Mouse (Mus musculus) hindbrain, embryonic 13.5 days (tissue): ENCODE measurements at regions not wholly inside any gene's neighbourhood (a gene's known extent, or its start where the extent isn't known, plus 50 kb on each side); places are given as distances from the start of the nearest gene placed in this dataset.

Source experiments
- ATAC-seq: fragments of 200-750 bp; cut with Nextera tagmentation; 2 replicates; pipeline ENCODE4 v1.8.0; 2017; ENCODE audit warnings: moderate TSS enrichment; ENCODE audit not compliant: low FRiP score
- H3K27ac ChIP-seq: fragments of 300-500 bp; sonication (generic); 2 replicates; pipeline ENCODE4 v1.5.1; 2015; ENCODE audit warnings: inconsistent platforms, mild to moderate bottlenecking, moderate library complexity
- H3K27me3 ChIP-seq: fragments of 300-500 bp; sonication (generic); 2 replicates; pipeline ENCODE4 v1.6.1; 2015; ENCODE audit warnings: mild to moderate bottlenecking, inconsistent platforms
- H3K36me3 ChIP-seq: fragments of 300-500 bp; sonication (generic); 2 replicates; pipeline ENCODE4 v1.6.1; 2015; ENCODE audit warnings: mild to moderate bottlenecking, inconsistent platforms
- H3K4me1 ChIP-seq: fragments of 300-500 bp; sonication (generic); replicated peaks from 2 replicates; pipeline ENCODE4 v1.6.1; 2015; ENCODE audit warnings: inconsistent platforms
- H3K4me2 ChIP-seq: fragments of 300-500 bp; sonication (generic); 2 replicates; pipeline ENCODE4 v1.6.1; 2015; ENCODE audit warnings: inconsistent platforms, mild to moderate bottlenecking, moderate library complexity
- H3K4me3 ChIP-seq: fragments of 300-500 bp; sonication (generic); 2 replicates; pipeline ENCODE4 v1.5.1; 2015; ENCODE audit warnings: mild to moderate bottlenecking, inconsistent platforms
- H3K9ac ChIP-seq: fragments of 300-500 bp; sonication (generic); 2 replicates; pipeline ENCODE4 v1.6.1; 2015; ENCODE audit warnings: mild to moderate bottlenecking, inconsistent platforms
- H3K9me3 ChIP-seq: fragments of 300-500 bp; sonication (generic); 2 replicates; pipeline ENCODE4 v1.6.1; 2016; ENCODE audit warnings: inconsistent platforms
- WGBS: fragments of 180-500 bp; shearing (Covaris S2); methylation state at CpG from one replicate; pipeline ENCODE4 v1.1.7; 2015; 5-methylcytosine and 5-hydroxymethylcytosine counted together

GRCm38 (mm10) chr13:101249369-101249768 is 416.1 kb upstream of the Slc30a5 start:
- Histone ChIP-seq H3K4me1 (no peaks in the 10 kb centered on the region), H3K4me2 (no peak overlapping the region), H3K27ac (no peak overlapping the region), H3K36me3 (no peaks in the 10 kb centered on the region), H3K9me3 (no peaks in the 10 kb centered on the region), H3K4me3 (no peak overlapping the region), H3K27me3 (no peaks in the 10 kb centered on the region), H3K9ac (no peak overlapping the region)
- WGBS: 96% methylated on average over 5 of the region's 5 CpGs
- no peak for ATAC-seq

DNA sequence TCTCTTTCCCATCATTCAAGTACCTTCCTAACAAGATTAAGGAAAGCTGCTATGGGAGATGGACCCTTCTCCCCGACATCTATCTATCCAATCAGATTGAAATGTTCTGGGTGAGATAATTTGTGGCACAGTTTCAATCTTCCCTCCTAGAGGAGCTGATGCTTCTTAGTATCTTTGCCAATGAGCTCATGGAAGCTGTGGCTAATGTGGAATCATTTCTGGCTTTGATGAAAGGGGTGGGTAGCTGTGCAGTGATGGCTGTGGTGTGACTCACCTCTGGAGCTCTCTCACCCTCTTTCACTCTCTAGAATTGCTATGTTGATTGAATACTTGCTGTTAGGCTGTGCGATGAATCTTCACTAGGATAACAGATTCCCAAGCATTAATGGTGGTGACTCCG is 411.1 kb upstream of the Slc30a5 start:
- H3K9me3 ChIP-seq: no peaks in the 10 kb centered on the region
- H3K4me2 ChIP-seq: no peak overlapping the region
- no peaks in the 10 kb centered on the region for H3K36me3 ChIP-seq
- ATAC-seq: no peak
- no peak overlapping the region for H3K27ac ChIP-seq
- H3K27me3 ChIP-seq: no peaks in the 10 kb centered on the region
- H3K4me1 ChIP-seq: no peaks in the 10 kb centered on the region
- 96% methylated on average over 3 of the region's 3 CpGs for WGBS
- H3K4me3 ChIP-seq: no peak overlapping the region
- no peak overlapping the region for H3K9ac ChIP-seq

DNA sequence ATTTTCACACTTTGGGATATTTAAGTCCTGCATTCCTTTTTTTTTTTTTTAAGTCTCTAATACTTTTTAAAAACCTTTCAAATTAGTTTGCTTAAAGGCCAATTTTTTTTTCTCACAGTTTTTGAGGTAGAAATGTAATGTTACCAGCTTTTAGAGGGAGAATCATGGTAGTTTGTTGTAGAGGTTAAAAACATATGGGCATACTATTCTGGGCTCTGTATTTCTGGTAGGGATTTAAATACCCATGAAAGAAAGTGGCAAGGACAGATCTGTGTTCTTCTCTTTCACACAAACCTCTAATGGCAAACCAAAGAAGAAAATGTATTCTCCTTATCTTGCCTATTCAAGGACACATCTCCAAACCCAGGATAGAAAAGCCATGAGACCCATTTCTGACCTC is 405.6 kb upstream of the Slc30a5 start:
- no peak for ATAC-seq
- Histone ChIP-seq H3K27me3 (no peaks in the 10 kb centered on the region), H3K9me3 (no peaks in the 10 kb centered on the region), H3K27ac (no peak overlapping the region), H3K4me3 (no peak overlapping the region), H3K36me3 (no peaks in the 10 kb centered on the region), H3K9ac (no peak overlapping the region), H3K4me1 (peaks cover 15% of the 10 kb centered on the region), H3K4me2 (no peak overlapping the region)

GRCm38 (mm10) chr13:101237035-101237434 is 403.8 kb upstream of the Slc30a5 start:
- no peaks in the 10 kb centered on the region for H3K36me3 ChIP-seq
- H3K4me1 ChIP-seq: peaks cover 33% of the 10 kb centered on the region
- H3K27me3 ChIP-seq: no peaks in the 10 kb centered on the region
- no peak for ATAC-seq
- H3K27ac ChIP-seq: no peak overlapping the region
- H3K9ac ChIP-seq: no peak overlapping the region
- 66% methylated on average over 10 of the region's 10 CpGs for WGBS
- H3K4me2 ChIP-seq: no peak overlapping the region
- no peaks in the 10 kb centered on the region for H3K9me3 ChIP-seq
- no peak overlapping the region for H3K4me3 ChIP-seq

- no peak overlapping the region for H3K4me2 ChIP-seq
- H3K27ac ChIP-seq: no peak overlapping the region
- H3K9me3 ChIP-seq: no peaks in the 10 kb centered on the region
- H3K27me3 ChIP-seq: no peaks in the 10 kb centered on the region
- peaks cover 39% of the 10 kb centered on the region for H3K4me1 ChIP-seq
- H3K36me3 ChIP-seq: no peaks in the 10 kb centered on the region
- no peak overlapping the region for H3K9ac ChIP-seq
- no peak for ATAC-seq
- no peak overlapping the region for H3K4me3 ChIP-seq
- 92% methylated on average over 4 of the region's 4 CpGs for WGBS
These were observed 402.6 kb upstream of the Slc30a5 start for GRCm38 (mm10) chr13:101235846-101236245.

GRCm38 (mm10) chr13:101235110-101235509 is 401.9 kb upstream of the Slc30a5 start:
- 16% methylated on average over 3 of the region's 3 CpGs for WGBS
- Histone ChIP-seq H3K27me3 (no peaks in the 10 kb centered on the region), H3K4me3 (no peak overlapping the region), H3K4me1 (peaks cover 39% of the 10 kb centered on the region), H3K27ac (no peak overlapping the region), H3K36me3 (no peaks in the 10 kb centered on the region), H3K9me3 (no peaks in the 10 kb centered on the region), H3K4me2 (no peak overlapping the region), H3K9ac (no peak overlapping the region)
- no peak for ATAC-seq

- 65% methylated on average over 10 of the region's 10 CpGs for WGBS
These were observed 401.3 kb upstream of the Slc30a5 start for GRCm38 (mm10) chr13:101234550-101234949.

GRCm38 (mm10) chr13:101233843-101234281 is 400.6 kb upstream of the Slc30a5 start:
- peak; percentile 78 for ATAC-seq
- no peaks in the 10 kb centered on the region for H3K9me3 ChIP-seq
- peaks cover 39% of the 10 kb centered on the region for H3K4me1 ChIP-seq
- H3K4me3 ChIP-seq: peak overlapping the region; percentile 18
- peak overlapping the region; percentile 40; the same call in 1 of the 2 replicates for H3K9ac ChIP-seq
- peak overlapping the region; percentile 46 for H3K27ac ChIP-seq
- 20% methylated on average over 5 of the region's 5 CpGs for WGBS
- H3K27me3 ChIP-seq: no peaks in the 10 kb centered on the region
- peak overlapping the region; percentile 48 for H3K4me2 ChIP-seq
- H3K36me3 ChIP-seq: no peaks in the 10 kb centered on the region

More at GRCm38 (mm10) chr13:101234550-101234949, 401.3 kb upstream of the Slc30a5 start:
- Histone ChIP-seq H3K27me3 (no peaks in the 10 kb centered on the region), H3K36me3 (no peaks in the 10 kb centered on the region), H3K4me3 (peak overlapping the region; percentile 18; the same call in 1 of the 2 replicates), H3K9me3 (no peaks in the 10 kb centered on the region), H3K4me1 (peaks cover 39% of the 10 kb centered on the region), H3K27ac (peak overlapping the region; percentile 46; the same call in 1 of the 2 replicates), H3K9ac (no peak overlapping the region), H3K4me2 (peak overlapping the region; percentile 48)
- 0 out of 2 replicates have a peak, but pooled peaks have one; percentile 18 for ATAC-seq

GRCm38 (mm10) chr13:101233181-101233842 is 400.1 kb upstream of the Slc30a5 start:
- Histone ChIP-seq H3K36me3 (no peaks in the 10 kb centered on the region), H3K27ac (peak overlapping the region; percentile 46), H3K4me3 (no peak overlapping the region), H3K9me3 (no peaks in the 10 kb centered on the region), H3K9ac (no peak overlapping the region), H3K4me1 (peaks cover 39% of the 10 kb centered on the region), H3K27me3 (no peaks in the 10 kb centered on the region), H3K4me2 (peak overlapping the region; percentile 48)
- 14% methylated on average over 8 of the region's 8 CpGs for WGBS
- peak; percentile 83 for ATAC-seq

GRCm38 (mm10) chr13:101229861-101230260 is 396.6 kb upstream of the Slc30a5 start:
- Histone ChIP-seq H3K9ac (no peak overlapping the region), H3K4me3 (no peak overlapping the region), H3K27ac (no peak overlapping the region), H3K4me2 (no peak overlapping the region), H3K9me3 (no peaks in the 10 kb centered on the region), H3K36me3 (no peaks in the 10 kb centered on the region), H3K27me3 (no peaks in the 10 kb centered on the region), H3K4me1 (peaks cover 33% of the 10 kb centered on the region)
- 89% methylated on average over 4 of the region's 4 CpGs for WGBS
- ATAC-seq: no peak

DNA sequence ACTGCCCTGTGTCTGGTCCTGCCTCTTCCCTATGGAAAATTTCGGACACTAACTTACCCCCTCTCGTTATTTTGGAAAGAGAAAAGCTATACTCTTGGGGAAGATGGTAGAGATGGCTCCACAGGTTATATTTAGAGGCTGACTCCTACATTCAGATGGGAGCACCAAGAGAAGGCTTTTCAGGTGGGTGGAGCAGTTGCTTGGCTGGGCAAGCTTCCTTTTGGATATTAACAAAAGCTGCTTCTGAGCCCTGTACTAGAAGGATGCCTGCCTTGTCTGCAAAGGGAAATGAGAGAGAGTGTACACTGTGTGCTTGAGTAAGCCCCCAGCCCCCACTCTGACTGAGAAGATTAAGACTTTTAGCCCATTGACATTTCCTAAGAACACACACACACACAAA is 392.1 kb upstream of the Slc30a5 start:
- 93% methylated on average over 2 of the region's 2 CpGs for WGBS
- H3K36me3 ChIP-seq: no peaks in the 10 kb centered on the region

GRCm38 (mm10) chr13:101221331-101222043 is 388.3 kb upstream of the Slc30a5 start:
- no peaks in the 10 kb centered on the region for H3K27me3 ChIP-seq
- H3K9ac ChIP-seq: no peak overlapping the region
- H3K4me2 ChIP-seq: no peak overlapping the region
- ATAC-seq: no peak
- peaks cover 3% of the 10 kb centered on the region; the same call in 1 of the 2 replicates for H3K4me1 ChIP-seq
- 77% methylated on average over 7 of the region's 7 CpGs for WGBS
- no peaks in the 10 kb centered on the region for H3K36me3 ChIP-seq
- H3K9me3 ChIP-seq: no peaks in the 10 kb centered on the region
- no peak overlapping the region for H3K4me3 ChIP-seq
- no peak overlapping the region for H3K27ac ChIP-seq

More for the DNA sequence above, 392.1 kb upstream of the Slc30a5 start:
- Histone ChIP-seq H3K27ac (no peak overlapping the region), H3K9me3 (no peaks in the 10 kb centered on the region), H3K4me1 (no peaks in the 10 kb centered on the region), H3K4me3 (no peak overlapping the region), H3K4me2 (no peak overlapping the region), H3K9ac (no peak overlapping the region), H3K27me3 (no peaks in the 10 kb centered on the region)
- no peak for ATAC-seq

DNA sequence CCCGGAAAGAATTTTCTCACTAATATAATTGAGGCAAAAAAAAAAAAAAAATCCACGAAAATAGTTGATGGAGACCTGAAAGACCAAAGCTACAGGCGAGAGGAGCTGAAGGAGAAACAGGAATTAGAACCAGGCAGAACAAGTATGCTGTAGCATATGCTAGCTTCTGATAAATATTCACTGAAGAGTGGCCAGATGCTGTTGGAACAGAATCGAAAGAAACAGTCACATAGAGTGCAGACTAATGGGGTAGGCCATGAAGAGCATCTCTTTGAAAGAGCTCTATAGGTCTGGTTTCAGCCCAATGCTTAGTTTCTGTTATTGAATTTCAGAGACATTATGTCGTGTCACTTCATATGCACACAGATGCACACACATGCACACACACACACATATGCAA is 386.3 kb upstream of the Slc30a5 start:
- no peak overlapping the region for H3K27ac ChIP-seq
- no peaks in the 10 kb centered on the region for H3K36me3 ChIP-seq
- no peak overlapping the region for H3K9ac ChIP-seq
- H3K4me3 ChIP-seq: no peak overlapping the region
- H3K4me2 ChIP-seq: no peak overlapping the region
- no peaks in the 10 kb centered on the region for H3K9me3 ChIP-seq
- peaks cover 11% of the 10 kb centered on the region for H3K4me1 ChIP-seq
- WGBS: 82% methylated on average over 5 of the region's 5 CpGs
- no peaks in the 10 kb centered on the region for H3K27me3 ChIP-seq
- no peak for ATAC-seq
